Mouse (Mus musculus): ENCODE data around the gene Dcun1d2.

The Dcun1d2 gene

GRCm38 (mm10) chr8:13206290-13206689 lies 81.6 kb downstream of the Dcun1d2 start:
- no peak for DNase-seq (ENCODE audit: low read depth, low spot score)
